Mouse (Mus musculus) small intestine, adult 2 months (tissue): ENCODE data around the gene Ccdc115. TPM values are rescaled to one million over a fixed set of nuclear protein-coding genes. Genes with fewer than 3 reads are reported as not detected.

Experiments used
- H3K27ac ChIP-seq: fragments of 200-500 bp; 2 replicates; pipeline ENCODE4 v1.5.1; 2012; ENCODE audit warnings: low read depth, low read length, control low read depth, inconsistent platforms; ENCODE audit not compliant: insufficient read depth
- H3K27me3 ChIP-seq: fragments of 200-500 bp; 2 replicates; pipeline ENCODE4 v1.6.1; 2012; ENCODE audit warnings: mild to moderate bottlenecking, moderate library complexity, low read length, inconsistent platforms; ENCODE audit not compliant: control insufficient read depth, insufficient read depth
- H3K36me3 ChIP-seq: fragments of 200-500 bp; 2 replicates; pipeline ENCODE4 v1.6.1; 2012; ENCODE audit warnings: mild to moderate bottlenecking, low read length, control low read depth, inconsistent platforms; ENCODE audit not compliant: control insufficient read depth, insufficient read depth
- H3K4me1 ChIP-seq: fragments of 200-500 bp; 2 replicates; pipeline ENCODE4 v1.6.1; 2012; ENCODE audit warnings: low read length, inconsistent platforms, mixed read lengths; ENCODE audit not compliant: control insufficient read depth, insufficient read depth, insufficient read length
- H3K4me3 ChIP-seq: fragments of 200-500 bp; 2 replicates; pipeline ENCODE4 v1.5.1; 2012; ENCODE audit warnings: low read depth, mild to moderate bottlenecking, control low read depth, inconsistent platforms, low read length, moderate library complexity
- CTCF ChIP-seq: fragments of 200-500 bp; IDR thresholded peaks from 2 replicates; pipeline ENCODE4 v1.5.1; 2012; ENCODE audit warnings: low read depth, mild to moderate bottlenecking, control low read depth, inconsistent platforms, low read length, moderate library complexity, mixed read lengths; ENCODE audit not compliant: insufficient replicate concordance, insufficient read length; ENCODE audit errors: extremely low read depth
- POLR2A ChIP-seq: fragments of 200-500 bp; IDR thresholded peaks from 2 replicates; pipeline ENCODE4 v1.6.1; 2012; ENCODE audit warnings: low read depth, mild to moderate bottlenecking, control low read depth, inconsistent platforms, low read length, moderate library complexity
- WGBS: fragments of 180-500 bp; shearing (Covaris S2); methylation state at CpG from one replicate; pipeline ENCODE4 v1.1.7; 2018; 5-methylcytosine and 5-hydroxymethylcytosine counted together
- polyA plus RNA-seq: library from polyadenylated mRNA; depleted of rRNA; stranded (reverse); fragments of >200 nt; gene quantifications from 2 replicates; pipeline ENCODE4 v1.2.3, GENCODE M21; 2012; rRNA removed

Ccdc115 gene
- polyA plus RNA-seq, 1 experiment = 12.5 TPM

- H3K36me3 ChIP-seq = no peaks in the 10 kb centered on the region
- TF ChIP-seq CTCF = no peak
- no peak for TF ChIP-seq POLR2A
- WGBS = 60% methylated on average over 6 of the region's 6 CpGs
- no peaks in the 10 kb centered on the region for H3K27me3 ChIP-seq
- H3K27ac ChIP-seq = peak overlapping the region; percentile 60
- H3K4me1 ChIP-seq = no peaks in the 10 kb centered on the region
- H3K4me3 ChIP-seq = no peak overlapping the region
These were observed 50.1 kb downstream of the Ccdc115 start for GRCm38 (mm10) chr1:34389234-34389891.

GRCm38 (mm10) chr1:34388849-34389233, 50.6 kb downstream of the Ccdc115 start:
- Histone ChIP-seq H3K27ac (no peak overlapping the region), H3K36me3 (no peaks in the 10 kb centered on the region), H3K27me3 (no peaks in the 10 kb centered on the region), H3K4me1 (no peaks in the 10 kb centered on the region), H3K4me3 (no peak overlapping the region)
- TF ChIP-seq POLR2A = no peak
- no peak for TF ChIP-seq CTCF
- 76% methylated on average over 11 of the region's 11 CpGs for WGBS

DNA sequence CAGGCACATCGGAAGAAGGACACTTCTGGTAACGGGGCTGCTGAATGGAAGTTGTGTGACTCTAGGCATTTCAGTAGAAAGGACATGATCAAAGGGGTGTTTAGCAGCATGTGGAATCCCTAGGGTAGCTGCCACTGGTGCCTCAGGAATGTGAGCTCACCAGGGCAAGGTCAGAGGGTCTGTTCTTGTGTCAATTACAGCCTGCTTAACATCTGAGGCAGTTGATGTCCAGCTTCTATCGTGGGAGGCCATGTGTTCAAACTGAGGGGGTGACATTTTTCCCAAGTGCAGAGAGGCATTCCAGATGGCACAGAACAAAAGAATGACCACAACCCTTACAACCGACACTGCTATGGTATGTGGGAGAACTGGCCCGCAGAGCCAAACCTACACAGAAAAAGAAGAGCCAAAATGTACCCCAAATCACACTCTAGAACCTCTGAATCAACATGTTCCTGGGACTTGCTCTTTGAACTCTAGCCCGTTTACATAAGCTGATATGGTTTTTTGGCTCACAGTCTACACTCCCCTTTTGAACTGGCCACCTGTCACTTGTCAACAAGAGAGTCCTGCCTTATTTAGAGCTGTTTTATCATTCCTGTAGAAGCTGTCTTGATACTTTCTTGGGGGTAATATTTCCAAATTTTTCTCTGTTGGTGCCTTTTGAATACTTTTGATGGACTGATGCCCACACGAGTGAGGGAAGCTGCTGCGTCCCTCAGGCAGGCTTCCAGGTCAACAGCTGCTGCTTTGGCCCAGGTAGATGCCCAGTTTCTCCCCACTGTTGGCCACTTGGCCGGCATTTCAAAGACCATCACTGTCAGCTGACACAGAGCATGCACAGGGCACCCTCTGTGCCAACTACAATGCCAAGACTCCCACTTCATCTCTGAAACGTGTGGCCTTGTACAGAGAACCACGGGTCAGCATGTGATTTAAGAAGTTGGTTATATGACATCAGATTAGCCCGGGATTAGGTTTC, 51.8 kb downstream of the Ccdc115 start:
- Histone ChIP-seq H3K27me3 (no peaks in the 10 kb centered on the region), H3K4me3 (no peak overlapping the region), H3K4me1 (no peaks in the 10 kb centered on the region), H3K36me3 (no peaks in the 10 kb centered on the region), H3K27ac (no peak overlapping the region)
- no peak for TF ChIP-seq POLR2A
- WGBS = 71% methylated on average over 12 of the region's 12 CpGs

Other genes with a start within 250 kb of the Ccdc115 start
- gene Imp4, start 179 bp upstream of the Ccdc115 start, polyA plus RNA-seq = 19.3 and 45.4 TPM in 2 replicates
- 242 and 351 TPM in 2 replicates for gene Ptpn18, start 20.1 kb upstream of the Ccdc115 start, polyA plus RNA-seq
- not detected in 2 replicates for gene Prss39, start 58.7 kb upstream of the Ccdc115 start, polyA plus RNA-seq
- gene Cfc1, start 96.0 kb upstream of the Ccdc115 start, polyA plus RNA-seq = not detected in 2 replicates
- gene Prss40, start 121.3 kb upstream of the Ccdc115 start, polyA plus RNA-seq = not detected in 2 replicates
- gene Amer3, start 140.0 kb upstream of the Ccdc115 start, polyA plus RNA-seq = 0.10 TPM in 1 of 2 replicates, not detected in the other